9 mouse cellular contexts compared by ENCODE assay signal in genomic region chr2:167250736-167251337, GRCm38 (mm10). TPM values are rescaled to one million over a fixed set of nuclear protein-coding genes. Genes with fewer than 3 reads are reported as not detected.
A peak's percentile ranks its signal among the peaks of the same experiment; 100 is the strongest.
DNase-seq lines count a peak whose midpoint lies in the region; ATAC-seq and TF ChIP-seq lines count a peak whose summit lies in the region.
"Had no signal": no experiment of that assay in that cellular context is flagged by ENCODE, and none has a peak within 500 bp of the region (broad histone marks: within the 10 kb centered on the region; RNA-seq: fewer than 3 reads in every experiment).

No protein-coding gene starts in this region.

- H3K4me3 ChIP-seq in gastrocnemius, adult 2 months, result peak overlapping the region; percentile 17; the same call in 1 of the 2 replicates

- peak; percentile 59 for DNase-seq in gastrocnemius, adult 2 months
- no peak for DNase-seq in gastrocnemius, postnatal 36 days
- peak; percentile 57 for DNase-seq in urinary bladder, postnatal 14 days (ENCODE audit: low spot score)
- no peak for DNase-seq in urinary bladder, postnatal 4 days (ENCODE audit: low spot score in 2 of 2)
- peak; percentile 58 to 65 for DNase-seq in kidney, postnatal 25 days
- DNase-seq in testis, postnatal 10 days (ENCODE audit: low spot score), result peak; percentile 81
- no peak for DNase-seq in spleen, adult 18-20 months
- DNase-seq: liver had no signal

- ATAC-seq in erythroblast, adult 5-6 weeks (replicated peaks; ENCODE audit: low FRiP score, poor library complexity, severe bottlenecking), result no peak

- peak overlapping the region; percentile 63 for H3K27ac ChIP-seq in gastrocnemius, adult 2 months

- intact Hi-C loops in gastrocnemius, adult 2 months (cut with DNase I), result no loop called here
- intact Hi-C loops in gastrocnemius, postnatal 36 days (cut with DNase I), result no loop called here

- TF ChIP-seq CTCF in gastrocnemius, adult 2 months (IDR thresholded peaks at IDR 0.05), result no peak

RNA-seq across cellular contexts. Expression of gene Ptgis, which starts 10.4 kb away (rescaled TPM):
- 1 to 10 TPM; 1.7 to 5.2 TPM for total RNA-seq in gastrocnemius, adult 2 months (2021)
- total RNA-seq in gastrocnemius, postnatal 36 days (2021), result 1 to 10 TPM; 3.4 to 3.7 TPM
- not detected in 2 replicates for total RNA-seq in erythroblast, adult 5-6 weeks (2015; ENCODE audit: low replicate concordance)
- total RNA-seq in erythroblast, adult 5-6 weeks (2017; ENCODE audit: low replicate concordance), result not detected in 2 replicates

Comparison
In these comparisons a context has a peak if more than half of its experiments do, and no peak if none do; other contexts are left out.
1. DNase-seq: peak in gastrocnemius, adult 2 months (single experiment), urinary bladder, postnatal 14 days (single experiment), kidney, postnatal 25 days (2 of 2) and testis, postnatal 10 days (single experiment); none in gastrocnemius, postnatal 36 days (0 of 2), urinary bladder, postnatal 4 days (0 of 2) and spleen, adult 18-20 months (0 of 2).